Mouse (Mus musculus) layer of hippocampus, adult 11-12 months (tissue): ENCODE measurements around the gene Tshr.
"Not testable (repeated sequence)": the region's sequence is repeated elsewhere in the genome, so short reads cannot be mapped to it uniquely, and the experiment has no call there.

Source experiments
- DNase-seq: peaks from one replicate; pipeline ENCODE4 v3.0.0; 2022; ENCODE audit warnings: low spot score

Gene Tshr

DNA sequence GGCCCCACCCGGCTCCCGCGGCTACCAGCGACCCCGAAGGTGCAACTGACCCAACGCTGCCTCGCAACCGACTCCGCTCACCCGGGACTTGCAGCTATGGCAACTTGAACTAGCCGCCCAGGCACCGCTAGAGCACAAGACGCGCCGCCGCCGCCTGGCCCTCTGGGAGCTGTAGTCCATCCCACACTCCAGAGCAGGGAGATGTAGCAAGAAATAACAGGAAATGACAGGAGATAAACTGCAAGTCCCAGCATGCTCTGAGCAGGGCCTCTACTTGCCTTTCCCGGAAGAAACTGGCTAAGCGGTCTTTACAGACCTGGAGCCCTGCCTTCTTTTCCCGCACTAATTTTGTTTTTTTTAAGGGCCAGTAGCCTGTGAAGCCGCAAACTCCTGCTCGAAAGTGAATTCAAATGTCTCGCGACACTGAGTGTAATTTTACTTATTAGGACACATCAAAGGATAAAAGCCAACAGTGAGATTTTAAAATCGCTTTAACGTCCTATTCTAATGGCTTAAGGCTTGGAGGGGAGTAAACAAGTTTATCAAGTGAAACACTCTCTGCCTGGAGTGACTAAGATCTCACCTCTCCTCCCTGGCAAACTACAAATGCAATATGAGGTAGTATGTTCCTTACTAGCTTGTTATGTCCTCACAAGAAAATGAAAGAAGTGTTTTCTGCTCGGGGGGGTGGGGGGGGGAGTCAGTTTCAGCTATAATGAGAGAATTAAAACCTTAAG, at the start of gene Tshr, which contains the start of gene Cep128:
TSS of gene Tshr (plus strand) at position 283 of the 737 bp plus-strand sequence.
TSS of gene Cep128 (minus strand) at position 129 of the 737 bp plus-strand sequence.
- peak; percentile 93 for DNase-seq

GRCm38 (mm10) chr12:91338656-91339055, 45.7 kb upstream of the Tshr start:
- not testable (repeated sequence) for DNase-seq

DNA sequence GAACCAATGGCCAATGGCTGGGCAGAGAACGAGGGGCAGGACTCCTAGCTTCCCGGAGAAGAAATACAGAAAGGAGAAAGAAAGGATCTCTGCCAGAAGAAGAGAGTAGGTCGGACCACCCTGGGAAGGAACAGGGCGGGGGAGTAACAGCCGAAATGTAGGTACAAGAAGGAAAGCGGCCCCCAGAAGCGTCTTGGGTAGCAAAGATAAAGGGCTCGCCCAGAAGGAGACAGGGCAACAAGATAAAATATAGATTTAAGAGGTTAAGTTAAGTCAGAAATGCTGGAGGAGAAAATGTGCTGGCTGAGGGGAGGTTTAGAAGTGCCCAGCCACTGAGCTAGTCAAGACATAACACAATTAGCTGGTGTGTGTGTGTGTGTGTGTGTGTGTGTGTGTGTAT, 30.6 kb upstream of the Tshr start:
- no peak for DNase-seq

GRCm38 (mm10) chr12:91369173-91369572, 15.2 kb upstream of the Tshr start:
- DNase-seq, result no peak

GRCm38 (mm10) chr12:91383516-91384264, 673 bp upstream of the Tshr start:
- DNase-seq, result peak; percentile 3

GRCm38 (mm10) chr12:91400232-91401048, 16.1 kb downstream of the Tshr start:
- peak; percentile 76 for DNase-seq

DNA sequence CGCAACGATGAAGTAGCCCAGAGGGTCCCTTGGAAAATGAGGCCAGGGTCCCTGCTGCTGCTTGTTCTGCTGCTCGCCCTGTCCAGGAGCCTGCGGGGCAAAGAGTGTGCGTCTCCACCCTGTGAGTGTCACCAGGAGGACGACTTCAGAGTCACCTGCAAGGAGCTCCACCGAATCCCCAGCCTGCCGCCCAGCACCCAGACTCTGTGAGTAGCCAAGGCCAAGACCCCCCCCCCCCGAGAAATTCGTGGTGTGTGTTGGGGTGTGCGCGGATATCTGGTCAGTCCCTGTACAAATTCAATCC, 16.6 kb downstream of the Tshr start:
- no peak for DNase-seq

DNA sequence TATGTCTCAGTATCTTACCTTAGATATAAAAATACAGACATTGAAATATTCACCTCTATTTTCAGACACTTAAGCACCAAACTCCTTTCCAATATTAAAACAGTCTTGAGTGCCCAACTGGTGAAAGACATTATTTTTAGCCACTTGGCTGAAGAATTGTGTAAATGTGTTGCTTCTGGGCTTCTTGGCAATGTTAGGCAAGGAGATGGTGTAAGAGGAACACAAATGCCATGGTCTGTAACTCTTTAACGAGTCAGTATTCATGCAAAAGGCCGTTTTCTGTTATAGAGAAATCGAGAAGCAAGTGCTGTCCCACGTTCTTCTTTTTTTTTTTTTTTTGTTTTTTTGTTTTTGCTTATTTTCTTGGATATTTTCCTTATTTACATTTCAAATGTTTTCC, 25.9 kb downstream of the Tshr start:
- DNase-seq, result no peak

GRCm38 (mm10) chr12:91412461-91413182, 28.3 kb downstream of the Tshr start:
- DNase-seq, result no peak

- DNase-seq, result no peak
Observed at GRCm38 (mm10) chr12:91415112-91415511, 30.7 kb downstream of the Tshr start.

- DNase-seq, result no peak
Observed at GRCm38 (mm10) chr12:91416828-91417227, 32.5 kb downstream of the Tshr start.

DNA sequence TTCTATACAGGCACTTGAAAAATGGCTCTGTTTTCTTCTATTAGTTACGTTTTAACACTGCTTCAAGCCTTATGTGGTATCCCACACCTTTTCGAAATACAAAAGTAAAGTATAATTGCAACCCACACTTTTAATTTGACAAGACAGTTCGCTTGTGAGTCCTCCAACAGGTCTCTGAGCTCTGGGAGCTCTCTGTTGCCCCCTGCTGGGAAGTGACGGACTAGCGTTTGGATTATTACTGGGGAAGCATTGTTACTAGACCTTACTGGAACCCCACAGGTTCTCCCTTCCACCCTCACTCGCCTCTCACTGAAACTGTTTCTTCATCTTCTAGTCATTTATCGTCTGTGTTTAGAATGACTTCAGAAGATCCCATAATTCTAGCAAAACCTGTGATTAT, 34.4 kb downstream of the Tshr start:
- DNase-seq, result peak; percentile 66

- DNase-seq, result no peak
Observed at GRCm38 (mm10) chr12:91421272-91421671, 36.9 kb downstream of the Tshr start.

DNA sequence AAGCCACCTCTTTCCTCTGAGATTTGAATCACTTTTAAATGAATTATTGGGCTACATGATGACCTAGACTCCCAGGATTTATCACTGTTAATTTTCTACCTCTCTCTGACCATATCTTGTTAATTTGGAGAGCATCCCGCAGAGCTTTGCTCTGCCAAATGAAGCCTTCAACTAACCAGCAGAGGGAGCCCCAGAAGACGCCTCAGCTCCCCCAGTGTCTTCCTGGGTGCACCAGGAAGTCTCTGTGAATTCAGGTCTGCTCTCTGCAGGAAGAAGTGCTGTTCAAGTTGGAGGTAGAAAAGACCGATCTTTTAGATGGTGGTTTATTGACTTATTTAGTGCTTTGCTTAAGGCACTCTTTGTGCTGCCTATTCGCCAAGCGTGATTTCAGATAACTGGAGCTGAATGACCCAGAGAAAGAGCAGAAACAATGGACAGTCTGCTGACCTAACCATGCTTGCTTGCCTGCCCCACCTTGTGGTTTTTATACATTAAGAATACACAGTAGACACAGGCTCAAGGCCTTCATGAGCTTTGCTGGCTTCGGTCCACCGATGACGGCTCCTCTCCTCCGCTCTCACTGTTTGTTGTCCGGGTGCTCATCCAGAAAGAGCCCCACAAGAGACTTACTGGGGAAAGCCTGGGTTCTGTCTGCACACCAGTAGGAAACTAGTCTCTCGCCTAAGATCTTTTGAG, 38.9 kb downstream of the Tshr start:
- DNase-seq, result peak; percentile 32

DNA sequence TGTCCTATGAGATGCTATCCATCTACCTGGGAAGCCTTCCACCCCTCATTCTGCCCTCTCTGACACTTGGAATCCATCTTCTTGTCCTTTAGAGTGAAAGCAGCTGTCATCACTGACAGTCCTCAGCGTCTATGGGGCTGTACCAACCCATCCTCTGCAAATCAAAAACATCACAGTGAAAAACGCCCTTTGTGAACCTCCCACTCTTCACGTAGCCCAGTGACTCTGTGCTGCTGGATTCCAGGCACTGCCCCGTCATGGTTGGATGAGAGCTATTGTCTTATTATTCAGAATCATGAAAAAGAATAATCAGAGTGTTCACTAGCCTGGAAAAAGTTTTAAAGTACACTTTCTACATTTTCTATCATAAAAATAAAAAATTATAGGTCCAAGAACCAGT, 42.1 kb downstream of the Tshr start:
- DNase-seq, result no peak

- no peak for DNase-seq
Observed at GRCm38 (mm10) chr12:91427129-91427528, 42.8 kb downstream of the Tshr start.

DNA sequence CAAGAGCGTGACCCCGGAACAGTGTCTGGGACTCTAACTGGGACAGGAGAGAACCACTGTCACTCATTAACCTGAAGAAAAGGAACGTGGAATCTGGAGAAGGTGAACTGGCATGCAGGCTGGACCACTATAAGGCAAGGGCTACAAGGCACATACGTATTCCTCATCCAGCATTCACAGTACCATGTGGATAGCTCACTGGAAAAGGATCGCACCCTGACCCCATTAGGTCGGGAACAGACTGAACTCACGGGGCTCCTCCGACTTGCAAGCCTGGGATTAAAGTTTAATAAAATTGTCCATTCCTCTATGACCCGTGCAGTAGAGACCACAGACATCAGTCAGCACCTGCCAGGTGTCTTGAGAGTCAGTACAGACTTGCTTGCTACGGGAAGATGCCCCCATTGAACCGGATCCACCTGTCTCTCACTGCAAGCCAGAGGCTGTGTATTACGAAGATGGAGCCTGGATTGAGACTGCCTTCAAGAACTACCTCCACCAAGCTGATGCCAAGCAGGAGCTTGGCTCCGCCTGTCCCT, 97.9 kb downstream of the Tshr start:
- DNase-seq, result no peak

DNA sequence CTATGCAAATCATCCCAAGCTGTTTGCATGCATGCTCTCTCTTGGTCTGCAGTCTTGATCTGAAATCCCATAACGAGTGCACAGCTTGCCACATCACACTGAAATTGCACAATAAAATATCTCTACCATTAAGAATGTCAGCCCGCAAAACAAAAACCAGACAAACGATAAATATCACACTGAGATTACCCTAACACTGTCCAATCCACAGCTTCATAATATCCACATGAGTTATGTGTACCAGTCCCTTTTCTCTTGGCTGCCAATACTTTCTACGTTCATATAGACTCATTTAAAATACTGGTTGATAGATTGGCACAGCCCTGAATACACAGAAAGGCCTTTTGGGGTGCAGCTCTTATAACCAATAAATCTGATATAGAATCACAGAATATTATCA, 102.0 kb downstream of the Tshr start:
- DNase-seq, result no peak

DNA sequence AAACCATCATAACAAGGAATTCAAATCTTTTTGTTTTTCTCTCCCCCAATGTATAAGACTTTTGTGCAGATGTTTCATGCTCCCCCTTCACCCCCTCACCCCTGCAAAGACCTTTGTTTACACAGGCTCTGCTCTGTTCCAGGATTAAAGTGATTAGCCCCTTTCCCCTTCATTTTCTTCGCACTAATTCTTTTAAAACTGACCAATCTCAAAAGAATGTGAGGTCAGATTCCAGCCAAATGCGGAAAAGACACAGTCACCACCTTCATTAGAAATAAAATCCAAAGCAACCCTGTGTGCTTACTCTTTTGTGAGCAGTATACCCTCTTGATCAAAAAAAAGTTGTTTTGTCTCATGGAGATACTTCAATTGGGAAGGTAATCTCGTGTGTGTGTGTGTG, 104.0 kb downstream of the Tshr start:
- no peak for DNase-seq

DNA sequence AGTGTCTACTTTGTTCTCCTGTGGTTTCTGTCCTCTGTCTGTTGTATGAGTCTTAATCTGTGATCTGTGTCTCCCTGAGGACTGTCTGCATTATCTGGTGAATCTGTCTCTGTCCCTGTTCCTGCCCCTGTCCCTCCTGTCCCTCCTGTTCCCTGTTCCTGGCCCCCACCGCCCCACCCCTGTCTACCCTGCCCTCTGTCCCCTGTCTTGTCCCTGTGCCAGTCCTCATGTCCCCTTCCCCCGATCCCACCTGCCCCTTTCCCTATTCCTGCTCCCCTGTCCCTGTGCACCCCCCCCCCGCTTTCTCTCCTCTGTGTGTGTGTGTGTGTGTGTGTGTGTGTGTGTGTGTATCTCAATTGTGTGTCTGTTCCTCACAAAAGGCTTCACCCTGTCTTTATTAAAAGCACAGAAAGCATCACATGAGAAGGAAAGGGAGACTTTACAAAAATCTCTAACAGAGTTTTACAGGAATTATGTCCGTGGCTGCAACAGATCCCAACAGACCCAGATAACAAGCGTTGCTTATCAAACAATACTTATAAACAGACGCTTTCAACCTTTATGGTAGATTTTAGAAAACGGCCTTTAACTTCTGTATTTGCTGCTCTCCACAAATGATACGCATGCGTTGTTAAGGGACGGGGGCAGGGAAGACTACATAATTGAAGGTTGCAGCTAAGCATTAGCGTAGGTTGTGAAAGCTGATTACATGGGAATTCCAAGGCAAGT, 111.3 kb downstream of the Tshr start:
- DNase-seq, result no peak

DNA sequence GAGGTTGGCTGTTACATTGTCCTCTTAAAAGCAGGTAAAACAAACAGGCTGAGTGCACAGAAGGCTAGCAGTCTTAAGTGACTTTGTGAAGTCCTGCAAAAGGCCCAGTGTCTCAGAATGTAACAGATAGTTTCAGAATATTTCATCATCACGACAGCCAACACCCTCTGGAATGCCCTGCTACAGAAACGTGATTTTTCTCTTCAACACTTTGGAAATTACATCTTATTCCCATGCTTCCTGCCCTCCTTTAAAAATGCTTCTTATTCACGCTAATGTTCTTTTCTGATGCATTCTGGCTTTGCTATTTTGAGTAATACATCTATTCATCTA, 111.8 kb downstream of the Tshr start:
- DNase-seq, result no peak
